Mouse (Mus musculus): ENCODE measurements around the gene Aff3.

GRCm38 (mm10) chr1:38280549-38280948 lies 384.2 kb downstream of the Aff3 start:
- no peak for TF ChIP-seq CTCF (IDR thresholded peaks at IDR 0.05)
- TF ChIP-seq POLR2A (IDR thresholded peaks at IDR 0.05; ENCODE audit: insufficient read depth, low read depth, low read length): no peak
